Mouse (Mus musculus): ENCODE data around the gene Mipol1. TPM values are rescaled to one million over a fixed set of nuclear protein-coding genes. Genes with fewer than 3 reads are reported as not detected.

Mipol1 gene
- polyA plus RNA-seq, 1 experiment = 1.5 TPM

- Histone ChIP-seq H3K27ac (ENCODE audit: insufficient read depth, low read depth, low read length) (no peak overlapping the region), H3K4me3 (ENCODE audit: insufficient read depth, low read depth, low read length) (no peak overlapping the region), H3K4me1 (ENCODE audit: control insufficient read depth, insufficient read depth, low read length) (no peaks in the 10 kb centered on the region), H3K27me3 (replicated peaks; ENCODE audit: control insufficient read depth, insufficient read depth, low read length) (no peaks in the 10 kb centered on the region), H3K36me3 (ENCODE audit: control insufficient read depth, insufficient read depth, low read length) (no peaks in the 10 kb centered on the region)
- 98% methylated on average over 1 of the region's 1 CpGs for WGBS
- DNase-seq = no peak
- no peak for TF ChIP-seq CTCF (conservative IDR thresholded peaks at IDR 0.05; ENCODE audit: insufficient read depth, insufficient read length, low read depth, low read length)
- no peak for TF ChIP-seq POLR2A (IDR thresholded peaks at IDR 0.05; ENCODE audit: low read depth, low read length)
These were observed 77.5 kb downstream of the Mipol1 start for GRCm38 (mm10) chr12:57307748-57308147.

- 88% methylated on average over 1 of the region's 1 CpGs for WGBS
- H3K27ac ChIP-seq (ENCODE audit: insufficient read depth, low read depth, low read length) = no peak overlapping the region
These were observed 108.8 kb downstream of the Mipol1 start for GRCm38 (mm10) chr12:57339053-57339452.

GRCm38 (mm10) chr12:57340111-57340510 is 109.9 kb downstream of the Mipol1 start:
- DNase-seq = no peak
- 87% methylated on average over 2 of the region's 2 CpGs for WGBS

More at GRCm38 (mm10) chr12:57339053-57339452, 108.8 kb downstream of the Mipol1 start:
- Histone ChIP-seq H3K36me3 (ENCODE audit: control insufficient read depth, insufficient read depth, low read length) (no peaks in the 10 kb centered on the region), H3K27me3 (replicated peaks; ENCODE audit: control insufficient read depth, insufficient read depth, low read length) (no peaks in the 10 kb centered on the region), H3K4me1 (ENCODE audit: control insufficient read depth, insufficient read depth, low read length) (no peaks in the 10 kb centered on the region), H3K4me3 (ENCODE audit: insufficient read depth, low read depth, low read length) (no peak overlapping the region)
- DNase-seq = no peak
- TF ChIP-seq POLR2A (IDR thresholded peaks at IDR 0.05; ENCODE audit: low read depth, low read length) (no peak), CTCF (conservative IDR thresholded peaks at IDR 0.05; ENCODE audit: insufficient read depth, insufficient read length, low read depth, low read length) (no peak)

GRCm38 (mm10) chr12:57362732-57363131 is 132.5 kb downstream of the Mipol1 start:
- Histone ChIP-seq H3K36me3 (ENCODE audit: control insufficient read depth, insufficient read depth, low read length) (no peaks in the 10 kb centered on the region; the same call in 1 of the 2 replicates), H3K27me3 (replicated peaks; ENCODE audit: control insufficient read depth, insufficient read depth, low read length) (no peaks in the 10 kb centered on the region), H3K27ac (ENCODE audit: insufficient read depth, low read depth, low read length) (no peak overlapping the region), H3K4me1 (ENCODE audit: control insufficient read depth, insufficient read depth, low read length) (no peaks in the 10 kb centered on the region), H3K4me3 (ENCODE audit: insufficient read depth, low read depth, low read length) (no peak overlapping the region)
- WGBS = 77% methylated on average over 2 of the region's 2 CpGs
- TF ChIP-seq CTCF (conservative IDR thresholded peaks at IDR 0.05; ENCODE audit: insufficient read depth, insufficient read length, low read depth, low read length) (no peak), POLR2A (IDR thresholded peaks at IDR 0.05; ENCODE audit: low read depth, low read length) (no peak)
- no peak for DNase-seq

More at GRCm38 (mm10) chr12:57340111-57340510, 109.9 kb downstream of the Mipol1 start:
- no peaks in the 10 kb centered on the region for H3K36me3 ChIP-seq (ENCODE audit: control insufficient read depth, insufficient read depth, low read length)
- no peaks in the 10 kb centered on the region for H3K4me1 ChIP-seq (ENCODE audit: control insufficient read depth, insufficient read depth, low read length)
- no peaks in the 10 kb centered on the region for H3K27me3 ChIP-seq (replicated peaks; ENCODE audit: control insufficient read depth, insufficient read depth, low read length)
- H3K27ac ChIP-seq (ENCODE audit: insufficient read depth, low read depth, low read length) = no peak overlapping the region
- H3K4me3 ChIP-seq (ENCODE audit: insufficient read depth, low read depth, low read length) = no peak overlapping the region
- TF ChIP-seq CTCF (conservative IDR thresholded peaks at IDR 0.05; ENCODE audit: insufficient read depth, insufficient read length, low read depth, low read length) (no peak), POLR2A (IDR thresholded peaks at IDR 0.05; ENCODE audit: low read depth, low read length) (no peak)

GRCm38 (mm10) chr12:57364027-57364426 is 133.8 kb downstream of the Mipol1 start:
- Histone ChIP-seq H3K4me3 (ENCODE audit: insufficient read depth, low read depth, low read length) (no peak overlapping the region), H3K36me3 (ENCODE audit: control insufficient read depth, insufficient read depth, low read length) (no peaks in the 10 kb centered on the region; the same call in 1 of the 2 replicates), H3K27ac (ENCODE audit: insufficient read depth, low read depth, low read length) (no peak overlapping the region), H3K4me1 (ENCODE audit: control insufficient read depth, insufficient read depth, low read length) (no peaks in the 10 kb centered on the region), H3K27me3 (replicated peaks; ENCODE audit: control insufficient read depth, insufficient read depth, low read length) (no peaks in the 10 kb centered on the region)
- 88% methylated on average over 7 of the region's 7 CpGs for WGBS
- no peak for DNase-seq
- no peak for TF ChIP-seq POLR2A (IDR thresholded peaks at IDR 0.05; ENCODE audit: low read depth, low read length)
- no peak for TF ChIP-seq CTCF (conservative IDR thresholded peaks at IDR 0.05; ENCODE audit: insufficient read depth, insufficient read length, low read depth, low read length)

- Histone ChIP-seq H3K36me3 (ENCODE audit: control insufficient read depth, insufficient read depth, low read length) (no peaks in the 10 kb centered on the region; the same call in 1 of the 2 replicates), H3K27me3 (replicated peaks; ENCODE audit: control insufficient read depth, insufficient read depth, low read length) (no peaks in the 10 kb centered on the region), H3K27ac (ENCODE audit: insufficient read depth, low read depth, low read length) (no peak overlapping the region), H3K4me1 (ENCODE audit: control insufficient read depth, insufficient read depth, low read length) (no peaks in the 10 kb centered on the region), H3K4me3 (ENCODE audit: insufficient read depth, low read depth, low read length) (no peak overlapping the region)
- WGBS = 92% methylated on average over 3 of the region's 3 CpGs
- DNase-seq = no peak
- no peak for TF ChIP-seq POLR2A (IDR thresholded peaks at IDR 0.05; ENCODE audit: low read depth, low read length)
These were observed 141.7 kb downstream of the Mipol1 start for GRCm38 (mm10) chr12:57371790-57372547.

GRCm38 (mm10) chr12:57382797-57383196 is 152.6 kb downstream of the Mipol1 start:
- DNase-seq = no peak
- 71% methylated on average over 6 of the region's 6 CpGs for WGBS
- no peaks in the 10 kb centered on the region for H3K36me3 ChIP-seq (ENCODE audit: control insufficient read depth, insufficient read depth, low read length)
- no peak for TF ChIP-seq POLR2A (IDR thresholded peaks at IDR 0.05; ENCODE audit: low read depth, low read length)
- no peak for TF ChIP-seq CTCF (conservative IDR thresholded peaks at IDR 0.05; ENCODE audit: insufficient read depth, insufficient read length, low read depth, low read length)
- H3K4me1 ChIP-seq (ENCODE audit: control insufficient read depth, insufficient read depth, low read length) = no peaks in the 10 kb centered on the region
- no peak overlapping the region for H3K27ac ChIP-seq (ENCODE audit: insufficient read depth, low read depth, low read length)
- no peak overlapping the region for H3K4me3 ChIP-seq (ENCODE audit: insufficient read depth, low read depth, low read length)
- no peaks in the 10 kb centered on the region for H3K27me3 ChIP-seq (replicated peaks; ENCODE audit: control insufficient read depth, insufficient read depth, low read length)

Data from kidney, adult 2 months (tissue).